Mouse (Mus musculus): ENCODE data around the gene Inpp5a.

The Inpp5a gene

GRCm38 (mm10) chr7:139388670-139389212 is at the start of gene Inpp5a:
Inpp5a (plus strand) TSS chr7:139389109.
- peak; percentile 97 to 99 for DNase-seq

- DNase-seq: no peak
Measured at GRCm38 (mm10) chr7:139339184-139339583, 49.7 kb upstream of the Inpp5a start.

- peak; percentile 21 to 49 for DNase-seq
Measured at GRCm38 (mm10) chr7:139341020-139341660, 47.8 kb upstream of the Inpp5a start.

- no peak for DNase-seq
Measured at GRCm38 (mm10) chr7:139342809-139343208, 46.1 kb upstream of the Inpp5a start.

GRCm38 (mm10) chr7:139347051-139347450 is 41.9 kb upstream of the Inpp5a start:
- DNase-seq: no peak

GRCm38 (mm10) chr7:139350606-139351005 is 38.3 kb upstream of the Inpp5a start:
- no peak for DNase-seq

GRCm38 (mm10) chr7:139354370-139355139 is 34.4 kb upstream of the Inpp5a start:
- DNase-seq: no peak

GRCm38 (mm10) chr7:139357043-139357442 is 31.9 kb upstream of the Inpp5a start:
- DNase-seq: no peak

GRCm38 (mm10) chr7:139359906-139360305 is 29.0 kb upstream of the Inpp5a start:
- DNase-seq: no peak

- DNase-seq: no peak
Measured at GRCm38 (mm10) chr7:139360890-139361559, 27.9 kb upstream of the Inpp5a start.

GRCm38 (mm10) chr7:139361799-139362198 is 27.1 kb upstream of the Inpp5a start:
- no peak for DNase-seq

- DNase-seq: no peak
Measured at GRCm38 (mm10) chr7:139362514-139362913, 26.4 kb upstream of the Inpp5a start.

GRCm38 (mm10) chr7:139363281-139364004 is 25.5 kb upstream of the Inpp5a start:
- no peak for DNase-seq

- DNase-seq: peak; percentile 69 to 76
Measured at GRCm38 (mm10) chr7:139364005-139364557, 24.8 kb upstream of the Inpp5a start.

- DNase-seq: no peak
Measured at GRCm38 (mm10) chr7:139364936-139365830, 23.7 kb upstream of the Inpp5a start.

- no peak for DNase-seq
Measured at GRCm38 (mm10) chr7:139366131-139366530, 22.8 kb upstream of the Inpp5a start.

- no peak for DNase-seq
Measured at GRCm38 (mm10) chr7:139366549-139366948, 22.4 kb upstream of the Inpp5a start.

- DNase-seq: no peak
Measured at GRCm38 (mm10) chr7:139368218-139368617, 20.7 kb upstream of the Inpp5a start.

- DNase-seq: peak; percentile 54 to 56
Measured at GRCm38 (mm10) chr7:139368722-139369380, 20.1 kb upstream of the Inpp5a start.

GRCm38 (mm10) chr7:139369501-139370088 is 19.3 kb upstream of the Inpp5a start:
- no peak for DNase-seq
